Mouse (Mus musculus) heart, embryonic 12.5 days (tissue): ENCODE data around the gene Dnajb14. TPM values are rescaled to one million over a fixed set of nuclear protein-coding genes. Genes with fewer than 3 reads are reported as not detected.
A peak's percentile ranks its signal among the peaks of the same experiment; 100 is the strongest.

ENCODE experiments used
- ATAC-seq: fragments of 200-750 bp; cut with Nextera tagmentation; 2 replicates; pipeline ENCODE4 v1.8.0; 2017; ENCODE audit warnings: moderate TSS enrichment, moderate library complexity; ENCODE audit not compliant: insufficient number of reproducible peaks, low FRiP score
- H3K27ac ChIP-seq: fragments of 300-500 bp; sonication (generic); 2 replicates; pipeline ENCODE4 v1.5.1; 2016; ENCODE audit warnings: mild to moderate bottlenecking, moderate library complexity; ENCODE audit not compliant: poor library complexity, severe bottlenecking
- H3K27me3 ChIP-seq: fragments of 300-500 bp; sonication (generic); replicated peaks from 2 replicates; pipeline ENCODE4 v1.6.1; 2016; ENCODE audit warnings: mild to moderate bottlenecking, moderate library complexity
- H3K36me3 ChIP-seq: fragments of 300-500 bp; sonication (generic); 2 replicates; pipeline ENCODE4 v1.6.1; 2016; ENCODE audit warnings: mild to moderate bottlenecking, moderate library complexity
- H3K4me1 ChIP-seq: fragments of 300-500 bp; sonication (generic); replicated peaks from 2 replicates; pipeline ENCODE4 v1.6.1; 2016; ENCODE audit warnings: mild to moderate bottlenecking
- H3K4me2 ChIP-seq: fragments of 300-500 bp; sonication (generic); 2 replicates; pipeline ENCODE4 v1.6.1; 2016; ENCODE audit warnings: mild to moderate bottlenecking, moderate library complexity
- H3K4me3 ChIP-seq: fragments of 300-500 bp; sonication (generic); 2 replicates; pipeline ENCODE4 v1.5.1; 2016; ENCODE audit warnings: mild to moderate bottlenecking
- H3K9ac ChIP-seq: fragments of 300-500 bp; sonication (generic); 2 replicates; pipeline ENCODE4 v1.6.1; 2016; ENCODE audit warnings: mild to moderate bottlenecking, moderate library complexity
- H3K9me3 ChIP-seq: fragments of 300-500 bp; sonication (generic); replicated peaks from 2 replicates; pipeline ENCODE4 v1.6.1; 2016; ENCODE audit warnings: mild to moderate bottlenecking, moderate library complexity
- WGBS: fragments of 180-500 bp; shearing (Covaris S2); methylation state at CpG from one replicate; pipeline ENCODE4 v1.1.7; 2016; 5-methylcytosine and 5-hydroxymethylcytosine counted together
- polyA plus RNA-seq: library from polyadenylated mRNA; unstranded; fragments of >200 nt; fragmentation: Nextera tagmentation; extraction: Ambion mirVana; gene quantifications from 2 replicates; pipeline ENCODE4 v1.2.1, GENCODE M21; 2016

Gene Dnajb14
- 14.1 and 15.0 TPM in 2 replicates for polyA plus RNA-seq

DNA sequence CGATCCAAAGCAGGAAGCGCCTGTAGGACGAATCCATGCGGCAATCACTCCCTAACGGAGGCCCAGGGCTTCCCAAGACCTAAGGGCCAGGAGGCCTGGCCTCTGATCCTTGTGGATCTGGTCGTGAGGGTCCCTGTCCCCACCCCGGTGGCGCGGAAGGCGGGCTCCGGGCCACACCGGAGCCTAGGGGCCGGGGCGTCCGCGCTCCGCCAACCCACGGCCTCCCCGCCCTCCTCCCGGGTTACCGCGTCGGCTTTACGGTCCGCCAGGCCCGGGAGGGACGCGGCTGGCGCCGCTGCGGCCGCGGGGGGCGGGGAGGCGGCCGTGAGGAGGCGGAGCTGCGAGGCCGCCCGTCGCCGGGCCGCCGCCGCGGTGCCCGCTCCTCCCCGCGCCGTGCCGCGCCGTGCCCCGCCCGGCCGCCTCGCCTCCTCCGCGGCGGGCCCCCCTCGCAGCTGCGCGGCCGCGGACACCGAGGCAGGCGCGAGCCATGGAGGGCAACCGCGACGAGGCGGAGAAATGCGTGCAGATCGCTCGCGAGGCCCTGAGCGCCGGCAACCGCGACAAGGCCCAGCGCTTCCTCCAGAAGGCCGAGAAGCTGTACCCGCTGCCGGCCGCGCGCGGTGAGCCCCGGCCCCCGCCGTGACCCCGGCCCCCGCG is at the start of gene Dnajb14:
TSS of gene Dnajb14 (plus strand) at position 239 of the 657 bp plus-strand sequence.
- 4% methylated on average over 91 of the region's 94 CpGs for WGBS
- no peaks in the 10 kb centered on the region for H3K9me3 ChIP-seq
- H3K36me3 ChIP-seq: peaks cover 6% of the 10 kb centered on the region; the same call in 1 of the 2 replicates
- peak within 1 kb of the TSS; percentile 97 for H3K9ac ChIP-seq
- H3K4me3 ChIP-seq: peak within 1 kb of the TSS; percentile 78
- ATAC-seq: peak; percentile 67
- no peaks in the 10 kb centered on the region for H3K27me3 ChIP-seq
- peaks cover 14% of the 10 kb centered on the region for H3K4me1 ChIP-seq
- H3K27ac ChIP-seq: peak within 1 kb of the TSS; percentile 99
- peak within 1 kb of the TSS; percentile 81 for H3K4me2 ChIP-seq

DNA sequence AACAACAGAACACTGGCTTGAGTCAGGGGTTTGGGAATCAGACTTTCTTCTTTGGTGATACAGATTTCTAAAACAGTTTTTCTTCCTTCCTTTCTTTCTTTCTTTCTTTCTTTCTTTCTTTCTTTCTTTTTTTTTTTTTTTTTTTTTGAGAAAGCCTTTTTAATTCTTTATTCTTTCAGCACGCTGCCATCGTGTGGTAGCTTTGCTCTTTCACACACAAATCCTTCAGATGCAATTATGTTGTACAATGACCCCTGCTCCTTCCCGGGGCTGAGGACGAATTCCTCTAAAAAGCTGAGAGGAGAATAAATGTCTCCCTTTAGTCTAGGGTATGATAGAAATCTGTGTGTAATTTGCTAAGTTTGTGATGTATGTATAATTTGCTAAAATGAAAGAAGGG is 48.8 kb upstream of the Dnajb14 start:
- Histone ChIP-seq H3K9me3 (no peaks in the 10 kb centered on the region), H3K27me3 (no peaks in the 10 kb centered on the region), H3K4me1 (no peaks in the 10 kb centered on the region), H3K4me2 (no peak overlapping the region), H3K36me3 (no peaks in the 10 kb centered on the region), H3K9ac (no peak overlapping the region), H3K27ac (no peak overlapping the region), H3K4me3 (no peak overlapping the region)
- WGBS: 44% methylated on average over 4 of the region's 4 CpGs
- ATAC-seq: no peak

DNA sequence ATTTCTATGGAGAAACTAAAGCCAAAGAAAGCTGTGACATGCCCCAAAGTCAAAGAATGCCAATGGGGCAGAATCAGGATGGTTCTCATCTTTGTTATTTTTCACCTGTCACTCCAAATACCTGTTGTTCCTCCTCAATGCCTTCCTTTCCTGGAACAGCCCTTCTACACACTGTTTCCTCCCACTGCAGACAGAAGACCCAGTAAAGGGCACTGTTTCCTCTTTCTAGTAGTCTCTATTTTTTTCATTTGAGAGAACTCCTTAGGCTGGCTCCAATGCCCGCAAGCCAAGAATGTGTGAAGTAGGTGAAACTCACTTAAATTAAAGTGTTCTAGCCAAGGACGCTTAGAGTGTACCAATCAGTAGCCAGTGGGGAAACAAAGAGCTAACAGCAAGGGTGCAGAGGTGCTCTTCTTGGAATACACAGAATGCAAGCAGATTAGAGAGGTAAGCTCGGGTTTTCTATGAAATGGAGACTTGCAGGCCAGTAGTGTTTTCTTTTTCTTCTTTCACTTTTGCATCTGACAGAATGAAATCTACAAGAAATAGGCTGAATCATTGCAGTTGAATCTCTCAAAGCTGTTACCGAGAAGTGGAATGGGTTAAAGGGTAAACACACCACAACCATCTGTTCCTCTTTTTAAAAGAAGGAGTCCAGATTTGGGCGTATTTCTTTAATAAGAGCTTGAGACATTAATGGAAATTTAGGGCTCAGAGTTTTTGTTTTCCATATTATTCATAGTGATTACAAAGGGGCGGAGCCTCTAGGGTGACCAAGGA is 46.6 kb upstream of the Dnajb14 start:
- Histone ChIP-seq H3K36me3 (no peaks in the 10 kb centered on the region), H3K4me1 (no peaks in the 10 kb centered on the region), H3K9ac (no peak overlapping the region), H3K9me3 (no peaks in the 10 kb centered on the region), H3K27ac (no peak overlapping the region), H3K27me3 (no peaks in the 10 kb centered on the region), H3K4me3 (no peak overlapping the region), H3K4me2 (no peak overlapping the region)
- WGBS: 76% methylated on average over 6 of the region's 6 CpGs
- ATAC-seq: no peak

DNA sequence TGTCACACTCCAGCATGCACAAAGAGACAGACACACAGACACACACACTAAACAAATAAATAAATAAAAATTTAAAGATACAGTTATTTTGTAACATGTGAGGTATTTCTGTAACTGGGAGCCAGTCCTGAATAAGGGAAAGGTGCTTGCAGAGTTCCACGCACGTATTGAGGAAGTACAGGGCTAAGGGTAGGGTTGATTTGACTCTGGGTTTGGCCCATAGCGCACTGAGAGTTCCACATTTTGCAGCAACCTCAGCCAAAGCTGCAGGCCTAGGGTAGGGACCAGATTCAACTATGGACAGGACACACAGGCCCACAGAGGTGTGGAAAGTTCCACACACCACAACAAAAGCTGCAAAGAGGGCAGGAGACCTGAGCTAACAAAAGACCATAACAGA is 44.2 kb upstream of the Dnajb14 start:
- Histone ChIP-seq H3K27ac (no peak overlapping the region), H3K36me3 (no peaks in the 10 kb centered on the region), H3K4me2 (no peak overlapping the region), H3K9me3 (no peaks in the 10 kb centered on the region), H3K4me3 (no peak overlapping the region), H3K4me1 (peaks cover 4% of the 10 kb centered on the region; the same call in 1 of the 2 replicates), H3K9ac (no peak overlapping the region), H3K27me3 (no peaks in the 10 kb centered on the region)
- 90% methylated on average over 3 of the region's 3 CpGs for WGBS
- ATAC-seq: no peak

DNA sequence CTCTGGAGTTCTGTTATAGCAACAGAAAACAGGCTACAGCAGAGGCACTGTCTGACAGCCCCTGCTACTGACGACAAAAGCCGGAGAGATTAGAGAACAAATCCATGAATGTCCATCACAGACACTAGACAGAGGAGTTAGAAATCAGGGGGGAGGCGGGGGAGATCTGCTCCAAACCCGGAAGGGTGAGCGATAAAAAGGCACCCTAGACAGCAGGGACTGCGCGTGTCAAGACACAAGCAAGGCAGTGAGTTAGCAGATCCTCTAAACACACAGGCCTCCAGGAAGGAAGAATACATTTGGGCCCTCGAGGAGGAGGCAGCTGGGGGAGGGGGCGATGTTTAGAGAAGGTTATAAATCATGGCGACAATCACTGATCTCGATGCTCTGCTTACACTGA is 39.8 kb upstream of the Dnajb14 start:
- Histone ChIP-seq H3K36me3 (no peaks in the 10 kb centered on the region), H3K27me3 (no peaks in the 10 kb centered on the region), H3K9me3 (no peaks in the 10 kb centered on the region), H3K4me3 (no peak overlapping the region), H3K4me2 (0 out of 2 replicates have a peak overlapping the region, but pooled peaks have one; percentile 3), H3K27ac (peak overlapping the region; percentile 73), H3K9ac (no peak overlapping the region), H3K4me1 (peaks cover 4% of the 10 kb centered on the region; the same call in 1 of the 2 replicates)
- ATAC-seq: peak; percentile 51; the same call in 1 of the 2 replicates
- 26% methylated on average over 11 of the region's 11 CpGs for WGBS

DNA sequence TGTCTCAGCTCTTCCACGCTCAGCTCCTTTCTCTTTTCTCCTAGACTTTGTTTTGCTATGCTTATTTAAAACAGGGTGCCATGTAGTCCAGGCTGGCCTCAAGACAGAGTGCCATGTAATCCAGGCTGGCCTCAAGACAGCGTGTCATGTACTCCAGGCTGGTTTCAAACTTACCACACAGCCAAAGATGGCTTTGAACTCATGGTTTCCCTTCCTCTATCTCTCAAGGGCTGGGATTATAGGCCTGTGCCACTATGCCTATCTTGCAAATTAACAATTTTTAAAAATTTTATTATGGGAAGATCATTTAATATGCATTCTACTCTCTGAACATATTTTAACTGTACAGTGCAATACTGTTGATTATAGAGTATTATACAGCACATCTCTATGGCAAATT is 36.3 kb upstream of the Dnajb14 start:
- Histone ChIP-seq H3K27ac (no peak overlapping the region), H3K9me3 (no peaks in the 10 kb centered on the region), H3K36me3 (no peaks in the 10 kb centered on the region), H3K9ac (no peak overlapping the region), H3K4me1 (peaks cover 8% of the 10 kb centered on the region; the same call in 1 of the 2 replicates), H3K4me3 (no peak overlapping the region), H3K27me3 (no peaks in the 10 kb centered on the region), H3K4me2 (no peak overlapping the region)
- no peak for ATAC-seq
- 81% methylated on average over 2 of the region's 2 CpGs for WGBS

DNA sequence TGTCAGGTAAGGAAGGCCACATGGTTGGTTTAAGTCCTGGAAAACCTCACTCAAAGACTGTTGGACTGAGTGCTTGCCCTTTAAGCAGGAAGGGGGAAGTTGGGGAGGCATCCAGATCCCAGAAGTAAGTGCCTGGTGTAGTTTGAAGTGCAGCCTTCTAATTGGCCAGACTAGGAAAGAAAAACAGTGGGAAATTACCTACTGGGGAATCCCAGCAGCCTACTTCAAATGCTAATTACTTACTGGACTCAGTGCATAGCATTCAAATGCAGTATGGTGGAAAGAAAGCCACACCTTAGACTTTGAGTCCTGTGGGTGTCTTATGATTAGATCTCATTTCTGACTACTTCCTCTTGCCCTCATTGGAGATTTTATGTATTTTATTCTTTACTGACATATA is 34.3 kb upstream of the Dnajb14 start:
- Histone ChIP-seq H3K4me1 (0 out of 2 replicates have a peak, but pooled peaks cover 7% of the 10 kb centered on the region), H3K36me3 (no peaks in the 10 kb centered on the region), H3K4me2 (no peak overlapping the region), H3K4me3 (no peak overlapping the region), H3K27ac (no peak overlapping the region), H3K9me3 (no peaks in the 10 kb centered on the region), H3K9ac (no peak overlapping the region), H3K27me3 (no peaks in the 10 kb centered on the region)
- no peak for ATAC-seq

DNA sequence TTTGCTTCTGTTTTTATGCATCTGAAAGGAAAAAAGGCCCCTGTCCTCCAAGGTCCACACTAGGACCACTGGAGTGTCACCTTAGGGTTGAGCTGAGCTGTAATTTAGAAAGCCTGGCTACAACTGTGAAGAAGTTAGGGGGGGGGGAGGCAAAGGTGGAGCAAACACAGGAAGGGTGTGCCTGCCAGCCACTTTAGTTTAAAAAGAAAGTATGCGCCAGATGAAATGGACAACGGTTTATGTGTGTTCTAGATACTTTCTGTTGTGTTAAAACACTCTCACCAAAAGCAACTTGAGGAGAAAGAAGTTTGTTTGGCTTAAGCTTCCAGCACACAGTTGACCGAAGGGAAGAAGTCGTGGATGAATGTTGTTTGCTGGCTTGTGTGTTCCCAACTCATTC is 33.8 kb upstream of the Dnajb14 start:
- Histone ChIP-seq H3K4me3 (no peak overlapping the region), H3K4me2 (no peak overlapping the region), H3K9ac (no peak overlapping the region), H3K27me3 (no peaks in the 10 kb centered on the region), H3K9me3 (no peaks in the 10 kb centered on the region), H3K36me3 (no peaks in the 10 kb centered on the region), H3K4me1 (0 out of 2 replicates have a peak, but pooled peaks cover 7% of the 10 kb centered on the region), H3K27ac (no peak overlapping the region)
- no peak for ATAC-seq
- 84% methylated on average over 4 of the region's 4 CpGs for WGBS

DNA sequence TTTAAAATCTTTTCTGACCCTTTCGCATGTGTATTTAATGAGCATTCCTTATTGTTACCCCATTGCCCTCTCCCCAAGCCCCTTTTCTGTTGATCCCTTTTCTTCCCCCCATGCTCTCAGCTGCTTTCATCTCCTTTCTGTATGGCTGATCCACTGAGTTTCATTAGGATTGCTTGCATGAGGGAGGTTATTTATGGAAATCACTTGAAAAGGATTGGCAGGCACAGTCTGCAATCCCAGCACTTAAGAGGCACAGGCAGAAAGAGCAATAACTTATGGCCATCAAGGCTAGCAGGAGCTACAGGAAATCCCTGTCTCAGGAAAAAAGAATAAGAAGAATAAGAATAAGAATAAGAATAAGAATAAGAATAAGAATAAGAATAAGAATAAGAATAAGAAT is 30.9 kb upstream of the Dnajb14 start:
- no peak for ATAC-seq
- H3K4me1 ChIP-seq: 0 out of 2 replicates have a peak, but pooled peaks cover 7% of the 10 kb centered on the region
- 0 out of 2 replicates have a peak overlapping the region, but pooled peaks have one; percentile 41 for H3K27ac ChIP-seq
- H3K4me3 ChIP-seq: no peak overlapping the region
- H3K9ac ChIP-seq: no peak overlapping the region
- no peaks in the 10 kb centered on the region for H3K36me3 ChIP-seq
- no peaks in the 10 kb centered on the region for H3K27me3 ChIP-seq
- H3K4me2 ChIP-seq: no peak overlapping the region
- WGBS: 73% methylated on average over 1 of the region's 1 CpGs
- no peaks in the 10 kb centered on the region for H3K9me3 ChIP-seq

DNA sequence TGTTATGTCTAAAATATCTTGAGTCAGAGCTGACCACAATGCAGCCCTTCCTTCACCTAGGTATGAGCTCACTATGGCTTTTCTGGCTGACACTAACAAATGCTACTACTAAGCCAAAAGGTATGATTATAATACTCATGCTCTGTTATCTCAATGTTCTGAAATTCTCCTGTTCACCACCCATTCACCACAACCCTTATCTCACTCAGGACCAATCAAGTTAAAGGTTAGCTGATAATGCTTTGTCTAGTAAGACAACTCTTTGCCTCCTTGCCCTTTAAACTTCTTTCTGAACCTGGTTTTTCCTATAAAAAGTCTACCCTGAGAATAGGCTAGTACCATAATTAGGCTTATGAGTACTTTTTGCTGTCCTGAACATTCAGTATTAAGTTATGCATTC is 29.3 kb upstream of the Dnajb14 start:
- H3K27ac ChIP-seq: no peak overlapping the region
- 0 out of 2 replicates have a peak, but pooled peaks cover 7% of the 10 kb centered on the region for H3K4me1 ChIP-seq
- no peak for ATAC-seq
- no peaks in the 10 kb centered on the region for H3K9me3 ChIP-seq
- H3K27me3 ChIP-seq: no peaks in the 10 kb centered on the region
- no peaks in the 10 kb centered on the region for H3K36me3 ChIP-seq
- no peak overlapping the region for H3K9ac ChIP-seq
- no peak overlapping the region for H3K4me3 ChIP-seq
- H3K4me2 ChIP-seq: no peak overlapping the region

DNA sequence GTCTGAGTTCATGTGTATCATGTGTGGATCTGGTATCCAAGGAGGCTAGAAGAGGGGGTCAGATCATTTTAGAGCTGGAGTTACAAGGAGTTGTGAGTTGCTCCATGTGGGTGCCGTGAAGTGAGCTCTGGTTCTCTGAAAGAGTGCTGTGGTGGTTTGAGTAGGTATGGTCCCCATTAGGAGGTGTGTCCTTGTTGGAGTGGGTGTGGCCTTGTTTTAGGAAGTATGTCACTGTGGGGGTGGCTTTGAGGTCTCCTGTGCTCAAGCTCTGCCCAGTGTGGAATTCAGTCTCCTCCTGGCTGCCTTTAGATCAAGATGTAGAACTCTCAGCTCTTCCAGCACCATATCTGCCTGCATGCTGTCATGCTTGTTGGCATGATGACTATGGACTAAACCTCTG is 24.5 kb upstream of the Dnajb14 start:
- Histone ChIP-seq H3K27me3 (no peaks in the 10 kb centered on the region), H3K9me3 (no peaks in the 10 kb centered on the region), H3K27ac (no peak overlapping the region), H3K9ac (no peak overlapping the region), H3K4me3 (no peak overlapping the region), H3K4me2 (no peak overlapping the region), H3K4me1 (no peaks in the 10 kb centered on the region), H3K36me3 (no peaks in the 10 kb centered on the region)
- 72% methylated on average over 1 of the region's 1 CpGs for WGBS
- no peak for ATAC-seq
